Mouse (Mus musculus): ENCODE results near the gene Ap2s1.

Ap2s1 gene

DNA sequence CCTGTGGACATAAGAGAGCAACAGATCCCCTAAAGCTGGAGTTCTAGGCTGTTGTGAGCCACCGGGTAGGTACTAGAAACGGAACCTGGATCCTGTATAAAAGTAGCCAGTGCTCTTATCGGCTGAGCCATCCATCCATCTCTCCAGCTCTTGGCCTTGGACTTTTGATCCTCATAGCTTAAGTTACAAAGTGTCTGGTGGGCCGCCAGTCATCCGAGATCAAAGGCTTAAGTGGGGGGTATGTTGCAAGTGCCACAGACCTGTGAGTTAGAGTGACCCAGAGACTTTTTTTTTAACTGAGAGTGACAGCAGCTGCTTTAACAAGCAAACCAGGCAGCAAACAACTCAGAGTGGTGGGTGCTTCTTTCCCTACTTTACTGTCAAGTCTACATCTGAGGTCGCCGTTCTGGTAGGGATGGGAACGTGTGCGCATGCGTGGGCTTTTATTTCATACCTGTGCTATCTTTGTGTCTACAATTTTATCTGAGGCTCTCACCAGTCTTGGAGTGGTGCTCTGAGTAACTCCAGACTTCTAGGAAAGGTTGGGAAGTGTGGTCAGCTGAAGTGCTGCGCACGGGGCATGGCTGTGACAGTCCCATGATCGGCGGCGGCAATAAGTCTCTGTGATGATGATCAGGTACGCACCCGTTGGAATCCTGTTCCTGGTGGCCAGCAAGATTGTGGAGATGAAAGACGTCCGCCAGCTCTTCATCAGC, 55.0 kb downstream of the Ap2s1 start:
- DNase-seq (ENCODE audit: low read depth, low spot score): no peak

DNA sequence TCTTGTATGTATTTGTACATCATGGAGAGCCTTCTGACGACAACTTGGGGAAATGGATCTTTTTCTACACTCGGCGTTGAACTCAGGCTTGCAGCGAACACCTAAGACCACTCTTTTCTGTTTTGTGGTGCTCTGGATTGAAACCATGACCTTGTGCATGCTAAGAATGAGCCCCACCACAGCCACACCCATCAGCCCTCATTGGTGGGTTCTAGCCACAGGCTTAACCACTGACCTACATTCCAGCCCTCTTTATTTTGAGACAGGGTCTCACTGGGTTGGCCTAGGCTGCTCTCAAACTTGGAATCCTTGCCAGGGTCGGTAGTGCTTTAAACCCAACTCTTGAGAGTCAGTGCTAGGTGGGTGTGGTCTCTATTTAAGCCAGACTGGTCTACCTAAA, 56.7 kb downstream of the Ap2s1 start:
- DNase-seq (ENCODE audit: low read depth, low spot score): no peak

Measured in brain, adult 2 months (tissue).